Mouse (Mus musculus): ENCODE data around the gene Frs2. TPM values are rescaled to one million over a fixed set of nuclear protein-coding genes. Genes with fewer than 3 reads are reported as not detected.

Frs2 gene
- polyA plus RNA-seq, 1 experiment from 2014 or later = 34.1 TPM

DNA sequence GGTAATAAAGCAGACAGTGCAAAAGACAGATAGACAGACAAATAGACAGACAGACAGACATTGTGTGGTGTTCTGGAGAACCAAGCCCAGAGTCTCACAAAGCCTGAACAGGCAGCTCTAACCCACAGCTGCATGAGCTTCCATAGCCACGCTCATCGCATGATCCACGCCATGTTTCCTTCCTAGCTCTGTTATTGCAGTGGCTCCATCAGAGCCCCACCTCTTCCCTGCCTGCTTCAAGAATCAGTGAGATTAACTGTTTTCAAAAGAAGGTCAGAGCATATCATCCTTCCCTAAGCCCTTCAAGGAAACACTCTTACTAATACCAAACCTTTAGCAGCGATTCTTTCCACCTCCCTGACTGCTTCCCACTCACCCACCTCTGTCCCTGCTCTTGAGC is 43.3 kb downstream of the Frs2 start:
- Histone ChIP-seq H3K4me3 (ENCODE audit: low read depth, low read length) (no peak overlapping the region), H3K36me3 (ENCODE audit: control insufficient read depth, insufficient read depth, low read length) (no peaks in the 10 kb centered on the region), H3K9me3 (ENCODE audit: control insufficient read depth, low read length) (no peaks in the 10 kb centered on the region), H3K4me2 (ENCODE audit: low read depth, low read length) (no peak overlapping the region), H3K4me1 (ENCODE audit: control insufficient read depth, insufficient read depth, low read length) (no peaks in the 10 kb centered on the region), H3K9ac (replicated peaks; ENCODE audit: low read depth, low read length) (no peak overlapping the region), H3K27me3 (ENCODE audit: control insufficient read depth, insufficient read depth, low read length) (no peaks in the 10 kb centered on the region), H3K27ac (ENCODE audit: low read depth, low read length) (no peak overlapping the region)
- WGBS = 71% methylated on average over 4 of the region's 4 CpGs
- no peak for ATAC-seq (ENCODE audit: low read depth)

DNA sequence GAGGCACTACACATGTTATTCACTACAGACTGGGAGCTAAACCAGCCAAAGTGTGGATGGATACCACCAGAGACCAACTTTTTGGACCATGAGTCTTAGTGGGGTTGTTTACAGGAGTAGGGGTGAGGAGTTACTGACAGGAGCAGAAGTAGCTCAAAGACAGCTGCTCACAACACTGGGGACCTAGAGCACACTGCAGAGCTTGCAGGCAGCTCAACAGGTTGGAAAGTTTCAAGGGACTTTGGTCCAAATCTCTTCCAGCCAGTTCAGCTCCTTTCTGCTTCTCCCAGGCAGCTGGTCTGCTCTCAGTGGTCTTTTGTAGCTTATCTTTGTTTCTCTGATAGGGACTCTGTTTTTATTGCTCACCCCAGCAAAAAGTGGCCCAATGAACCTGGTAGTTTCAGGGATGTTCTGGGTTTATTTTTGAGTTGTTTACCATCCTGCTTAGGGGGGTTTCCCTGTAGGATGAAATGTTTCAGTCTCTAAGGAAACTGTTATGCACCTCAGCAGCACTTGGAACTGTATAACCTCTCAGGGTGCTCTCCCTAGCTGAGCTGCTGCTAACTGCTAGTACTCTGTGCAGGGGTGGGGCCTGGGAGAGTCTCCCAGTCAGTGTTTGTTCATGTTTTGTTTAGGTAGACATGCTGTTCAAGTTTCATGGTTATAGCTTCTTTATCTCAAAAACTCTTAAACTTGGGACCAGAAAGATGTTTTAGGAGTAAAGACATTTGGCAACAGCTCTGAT is 44.3 kb downstream of the Frs2 start:
- Histone ChIP-seq H3K27ac (ENCODE audit: low read depth, low read length) (no peak overlapping the region), H3K9me3 (ENCODE audit: control insufficient read depth, low read length) (no peaks in the 10 kb centered on the region), H3K9ac (replicated peaks; ENCODE audit: low read depth, low read length) (no peak overlapping the region), H3K4me1 (ENCODE audit: control insufficient read depth, insufficient read depth, low read length) (no peaks in the 10 kb centered on the region), H3K36me3 (ENCODE audit: control insufficient read depth, insufficient read depth, low read length) (no peaks in the 10 kb centered on the region), H3K27me3 (ENCODE audit: control insufficient read depth, insufficient read depth, low read length) (no peaks in the 10 kb centered on the region), H3K4me2 (ENCODE audit: low read depth, low read length) (no peak overlapping the region), H3K4me3 (ENCODE audit: low read depth, low read length) (no peak overlapping the region)
- no peak for ATAC-seq (ENCODE audit: low read depth)

DNA sequence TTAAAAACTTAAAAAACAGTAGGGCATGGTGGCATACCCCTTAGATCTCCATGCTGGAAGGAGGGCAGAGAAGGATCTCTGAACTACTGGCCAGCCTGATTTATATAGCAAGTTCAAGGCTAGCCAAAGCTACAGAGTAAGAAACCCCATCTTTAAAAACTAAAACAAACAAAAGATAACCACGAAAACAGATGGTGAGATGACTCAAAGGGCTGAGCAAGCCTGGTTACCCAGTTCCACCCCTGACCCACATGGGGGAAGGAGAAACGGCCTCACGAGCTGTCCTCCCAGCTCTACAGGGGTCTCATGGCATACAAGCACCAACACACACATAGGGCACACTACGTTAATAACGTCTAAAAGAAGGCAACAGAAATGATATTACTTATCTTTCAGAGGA is 48.2 kb downstream of the Frs2 start:
- no peaks in the 10 kb centered on the region for H3K9me3 ChIP-seq (ENCODE audit: control insufficient read depth, low read length)
- ATAC-seq (ENCODE audit: low read depth) = no peak
- H3K27me3 ChIP-seq (ENCODE audit: control insufficient read depth, insufficient read depth, low read length) = no peaks in the 10 kb centered on the region
- WGBS = 78% methylated on average over 5 of the region's 5 CpGs
- H3K27ac ChIP-seq (ENCODE audit: low read depth, low read length) = no peak overlapping the region
- no peak overlapping the region for H3K4me2 ChIP-seq (ENCODE audit: low read depth, low read length)
- H3K4me1 ChIP-seq (ENCODE audit: control insufficient read depth, insufficient read depth, low read length) = peaks cover 2% of the 10 kb centered on the region; the same call in 1 of the 2 replicates
- H3K9ac ChIP-seq (replicated peaks; ENCODE audit: low read depth, low read length) = no peak overlapping the region
- H3K36me3 ChIP-seq (ENCODE audit: control insufficient read depth, insufficient read depth, low read length) = no peaks in the 10 kb centered on the region
- H3K4me3 ChIP-seq (ENCODE audit: low read depth, low read length) = no peak overlapping the region

DNA sequence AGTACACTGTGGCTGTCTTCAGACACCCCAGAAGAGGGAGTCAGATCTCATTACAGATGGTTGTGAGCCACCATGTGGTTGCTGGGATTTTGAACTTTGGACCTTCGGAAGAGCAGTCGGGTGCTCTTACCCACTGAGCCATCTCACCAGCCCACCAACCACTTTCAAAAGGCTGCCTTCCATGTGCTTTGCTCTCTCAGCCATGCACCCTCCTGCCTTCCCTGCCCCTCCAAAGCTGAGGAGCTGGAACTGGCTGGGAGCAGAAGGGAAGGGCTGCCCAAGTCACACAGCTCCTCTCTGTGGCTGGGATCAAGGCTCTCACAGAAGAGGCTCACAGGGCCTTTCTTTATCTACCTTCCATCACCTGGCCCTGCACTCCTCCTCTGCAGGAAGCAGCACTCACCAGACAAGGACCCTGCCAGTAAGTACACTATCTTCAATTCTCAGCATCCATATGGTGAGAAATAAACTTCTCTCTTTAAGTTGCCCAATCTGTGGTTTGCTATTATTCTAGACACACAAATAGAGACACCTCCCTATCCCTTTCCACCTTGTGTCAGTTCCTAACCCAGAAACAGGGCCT is 51.1 kb downstream of the Frs2 start:
- ATAC-seq (ENCODE audit: low read depth) = no peak
- H3K27ac ChIP-seq (ENCODE audit: low read depth, low read length) = no peak overlapping the region
- H3K9me3 ChIP-seq (ENCODE audit: control insufficient read depth, low read length) = no peaks in the 10 kb centered on the region
- H3K27me3 ChIP-seq (ENCODE audit: control insufficient read depth, insufficient read depth, low read length) = no peaks in the 10 kb centered on the region
- H3K9ac ChIP-seq (replicated peaks; ENCODE audit: low read depth, low read length) = no peak overlapping the region
- peaks cover 19% of the 10 kb centered on the region for H3K4me1 ChIP-seq (ENCODE audit: control insufficient read depth, insufficient read depth, low read length)
- no peak overlapping the region for H3K4me2 ChIP-seq (ENCODE audit: low read depth, low read length)
- H3K36me3 ChIP-seq (ENCODE audit: control insufficient read depth, insufficient read depth, low read length) = no peaks in the 10 kb centered on the region
- H3K4me3 ChIP-seq (ENCODE audit: low read depth, low read length) = no peak overlapping the region
- WGBS = 80% methylated on average over 2 of the region's 2 CpGs

DNA sequence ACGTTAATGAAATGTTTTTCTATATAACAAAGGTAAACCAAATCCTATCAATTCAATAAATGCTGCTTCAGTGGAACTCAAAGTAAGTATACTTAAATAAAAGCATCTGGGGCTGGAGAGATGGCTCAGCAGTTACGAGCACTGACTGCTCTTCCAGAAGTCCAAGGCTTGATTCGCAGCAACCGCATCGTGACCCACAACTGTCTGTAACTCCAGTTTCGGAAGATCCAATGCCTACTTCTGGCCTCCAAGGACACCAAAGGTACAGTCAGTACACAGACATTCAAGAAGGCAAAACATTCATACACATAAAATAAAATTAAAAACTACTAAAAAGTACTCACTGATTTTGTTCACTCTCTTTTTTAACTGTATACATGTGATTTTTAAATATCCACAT is 52.2 kb downstream of the Frs2 start:
- Histone ChIP-seq H3K4me1 (ENCODE audit: control insufficient read depth, insufficient read depth, low read length) (peaks cover 19% of the 10 kb centered on the region), H3K27ac (ENCODE audit: low read depth, low read length) (no peak overlapping the region), H3K27me3 (ENCODE audit: control insufficient read depth, insufficient read depth, low read length) (no peaks in the 10 kb centered on the region), H3K4me3 (ENCODE audit: low read depth, low read length) (no peak overlapping the region), H3K9me3 (ENCODE audit: control insufficient read depth, low read length) (no peaks in the 10 kb centered on the region), H3K9ac (replicated peaks; ENCODE audit: low read depth, low read length) (no peak overlapping the region), H3K4me2 (ENCODE audit: low read depth, low read length) (no peak overlapping the region), H3K36me3 (ENCODE audit: control insufficient read depth, insufficient read depth, low read length) (no peaks in the 10 kb centered on the region)
- ATAC-seq (ENCODE audit: low read depth) = no peak
- WGBS = 84% methylated on average over 6 of the region's 6 CpGs

DNA sequence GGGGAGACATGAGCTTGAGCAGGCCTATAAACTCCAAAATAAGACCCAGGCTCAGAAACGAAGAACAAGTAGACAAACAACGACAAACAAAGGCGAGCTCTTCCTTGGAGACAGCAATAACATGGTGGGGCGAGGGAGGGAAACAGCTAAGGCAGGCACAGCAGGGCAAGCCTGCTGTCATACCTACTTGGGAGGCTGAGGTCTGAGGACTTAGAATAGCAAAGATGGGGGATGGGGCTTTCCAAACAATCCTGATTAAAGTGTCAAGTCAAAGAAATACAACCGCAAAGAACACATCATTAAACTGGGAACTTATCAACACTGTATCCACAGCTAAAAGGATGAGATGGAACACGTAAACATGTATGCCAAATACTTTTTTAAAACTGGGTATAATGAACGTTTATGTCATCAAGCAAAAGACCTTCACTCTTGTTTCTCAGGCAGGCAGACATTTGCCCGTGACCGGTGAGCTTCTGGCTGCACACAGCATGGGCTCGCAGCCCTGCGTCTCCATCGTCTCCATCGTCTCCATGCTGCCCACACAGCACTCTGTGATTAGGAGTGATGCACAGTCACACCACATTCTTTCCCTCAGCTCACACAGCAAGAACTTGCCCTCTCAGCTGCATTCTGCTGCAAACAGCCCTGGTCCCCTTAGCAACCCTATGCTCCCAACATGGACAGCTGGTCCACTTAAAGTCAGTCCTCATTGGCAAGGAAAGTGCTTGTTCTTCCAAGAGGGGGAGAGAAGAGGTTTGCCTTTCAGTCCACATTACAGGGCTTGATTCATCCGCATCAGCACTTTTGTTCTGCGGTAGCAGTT is 53.6 kb downstream of the Frs2 start:
- Histone ChIP-seq H3K36me3 (ENCODE audit: control insufficient read depth, insufficient read depth, low read length) (no peaks in the 10 kb centered on the region), H3K4me1 (ENCODE audit: control insufficient read depth, insufficient read depth, low read length) (peaks cover 19% of the 10 kb centered on the region), H3K9me3 (ENCODE audit: control insufficient read depth, low read length) (no peaks in the 10 kb centered on the region), H3K27ac (ENCODE audit: low read depth, low read length) (peak overlapping the region; percentile 82), H3K27me3 (ENCODE audit: control insufficient read depth, insufficient read depth, low read length) (no peaks in the 10 kb centered on the region), H3K4me3 (ENCODE audit: low read depth, low read length) (no peak overlapping the region), H3K9ac (replicated peaks; ENCODE audit: low read depth, low read length) (no peak overlapping the region), H3K4me2 (ENCODE audit: low read depth, low read length) (peak overlapping the region; percentile 14; the same call in 1 of the 2 replicates)
- WGBS = 15% methylated on average over 15 of the region's 15 CpGs
- ATAC-seq (ENCODE audit: low read depth) = peak; percentile 95

DNA sequence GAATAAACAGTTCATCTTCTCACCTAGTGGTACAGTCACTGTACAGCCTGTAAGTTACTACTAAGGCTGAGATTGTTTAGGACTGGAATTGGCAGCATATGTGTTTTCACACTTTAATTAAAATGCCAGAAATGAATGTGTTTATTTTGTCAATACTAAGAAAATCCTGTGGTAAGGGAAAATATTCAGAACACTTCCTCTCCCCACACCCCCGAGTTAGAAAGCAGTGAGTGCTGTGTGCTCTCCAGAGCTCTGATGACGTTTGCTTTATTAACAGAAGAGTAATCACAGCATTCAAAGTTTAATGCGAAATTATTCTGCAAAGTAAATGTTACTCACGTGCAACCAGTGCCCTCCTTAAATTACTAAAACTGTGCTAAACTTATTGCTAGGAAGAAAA is 58.7 kb downstream of the Frs2 start:
- Histone ChIP-seq H3K4me3 (ENCODE audit: low read depth, low read length) (no peak overlapping the region), H3K9ac (replicated peaks; ENCODE audit: low read depth, low read length) (no peak overlapping the region), H3K4me2 (ENCODE audit: low read depth, low read length) (no peak overlapping the region), H3K9me3 (ENCODE audit: control insufficient read depth, low read length) (no peaks in the 10 kb centered on the region), H3K27ac (ENCODE audit: low read depth, low read length) (no peak overlapping the region), H3K27me3 (ENCODE audit: control insufficient read depth, insufficient read depth, low read length) (no peaks in the 10 kb centered on the region), H3K4me1 (ENCODE audit: control insufficient read depth, insufficient read depth, low read length) (peaks cover 11% of the 10 kb centered on the region), H3K36me3 (ENCODE audit: control insufficient read depth, insufficient read depth, low read length) (no peaks in the 10 kb centered on the region)
- ATAC-seq (ENCODE audit: low read depth) = no peak
- 80% methylated on average over 4 of the region's 4 CpGs for WGBS

DNA sequence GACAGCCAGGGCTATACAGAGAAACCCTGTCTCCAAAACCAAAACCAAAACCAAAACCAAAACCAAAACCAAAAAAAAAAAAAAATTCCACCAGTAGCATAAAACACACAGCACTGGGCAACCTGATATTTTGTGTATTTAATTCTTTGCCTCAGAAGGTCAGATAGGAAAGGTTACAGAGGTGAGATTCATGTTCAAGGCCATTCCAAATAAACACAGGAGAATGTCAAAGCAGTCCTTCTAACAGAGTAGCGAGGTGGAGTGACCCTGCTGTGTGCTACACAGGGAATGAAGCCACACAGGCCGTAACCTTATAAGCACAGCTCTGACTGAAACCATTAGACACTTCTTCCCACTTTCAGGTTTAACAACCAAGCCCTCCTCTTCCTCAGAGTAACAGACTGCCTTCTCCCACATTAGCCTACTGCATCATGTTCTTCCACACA is 66.4 kb downstream of the Frs2 start:
- Histone ChIP-seq H3K9me3 (ENCODE audit: control insufficient read depth, low read length) (no peaks in the 10 kb centered on the region), H3K4me2 (ENCODE audit: low read depth, low read length) (no peak overlapping the region), H3K9ac (replicated peaks; ENCODE audit: low read depth, low read length) (no peak overlapping the region), H3K27me3 (ENCODE audit: control insufficient read depth, insufficient read depth, low read length) (no peaks in the 10 kb centered on the region), H3K4me3 (ENCODE audit: low read depth, low read length) (no peak overlapping the region), H3K27ac (ENCODE audit: low read depth, low read length) (no peak overlapping the region), H3K4me1 (ENCODE audit: control insufficient read depth, insufficient read depth, low read length) (no peaks in the 10 kb centered on the region), H3K36me3 (ENCODE audit: control insufficient read depth, insufficient read depth, low read length) (peaks cover 16% of the 10 kb centered on the region)
- 75% methylated on average over 2 of the region's 2 CpGs for WGBS
- ATAC-seq (ENCODE audit: low read depth) = no peak

DNA sequence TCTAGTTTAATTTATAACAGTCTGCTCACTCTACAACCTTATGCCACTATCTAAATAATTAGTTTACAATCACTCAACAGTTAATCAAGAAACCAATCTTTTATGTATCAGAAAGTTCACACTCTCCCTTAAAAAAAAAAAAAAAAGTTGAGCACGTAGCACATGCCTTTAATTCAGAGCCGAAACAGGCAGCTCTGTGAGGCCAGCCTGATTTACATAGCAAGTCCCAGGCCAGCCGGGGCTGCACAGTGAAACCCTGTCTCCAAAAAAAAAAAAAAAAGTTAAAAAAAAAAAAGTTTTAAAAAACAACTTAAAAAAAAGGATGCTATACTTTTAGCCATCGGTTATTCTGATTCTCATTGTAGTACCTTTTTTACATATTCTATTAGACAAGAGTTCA is 67.0 kb downstream of the Frs2 start:
- H3K4me1 ChIP-seq (ENCODE audit: control insufficient read depth, insufficient read depth, low read length) = no peaks in the 10 kb centered on the region
- no peak overlapping the region for H3K27ac ChIP-seq (ENCODE audit: low read depth, low read length)
- no peaks in the 10 kb centered on the region for H3K9me3 ChIP-seq (ENCODE audit: control insufficient read depth, low read length)
- ATAC-seq (ENCODE audit: low read depth) = no peak
- WGBS = 77% methylated on average over 4 of the region's 4 CpGs
- no peaks in the 10 kb centered on the region for H3K27me3 ChIP-seq (ENCODE audit: control insufficient read depth, insufficient read depth, low read length)
- no peak overlapping the region for H3K4me2 ChIP-seq (ENCODE audit: low read depth, low read length)
- no peak overlapping the region for H3K4me3 ChIP-seq (ENCODE audit: low read depth, low read length)
- no peak overlapping the region for H3K9ac ChIP-seq (replicated peaks; ENCODE audit: low read depth, low read length)
- peaks cover 16% of the 10 kb centered on the region for H3K36me3 ChIP-seq (ENCODE audit: control insufficient read depth, insufficient read depth, low read length)
